Mouse (Mus musculus): ENCODE data around the gene Sgpl1. TPM values are rescaled to one million over a fixed set of nuclear protein-coding genes. Genes with fewer than 3 reads are reported as not detected.
A peak's percentile ranks its signal among the peaks of the same experiment; 100 is the strongest.

Gene Sgpl1
- polyA plus RNA-seq, 1 experiment from 2014 or later, result 46.9 TPM

GRCm38 (mm10) chr10:61150616-61151015 lies 3.1 kb upstream of the Sgpl1 start:
- H3K4me2 ChIP-seq, result no peak overlapping the region

GRCm38 (mm10) chr10:61149476-61149875 lies 2.0 kb upstream of the Sgpl1 start:
- no peak overlapping the region for H3K27ac ChIP-seq
- no peak for ATAC-seq (ENCODE audit: insufficient read depth, low FRiP score, low read depth)
- no peak overlapping the region for H3K9ac ChIP-seq
- peaks cover 11% of the 10 kb centered on the region; the same call in 1 of the 2 replicates for H3K4me1 ChIP-seq
- no peak overlapping the region for H3K4me3 ChIP-seq (replicated peaks)
- no peaks in the 10 kb centered on the region for H3K36me3 ChIP-seq
- H3K4me2 ChIP-seq, result no peak overlapping the region
- no peaks in the 10 kb centered on the region for H3K27me3 ChIP-seq (replicated peaks)
- no peaks in the 10 kb centered on the region for H3K9me3 ChIP-seq
- 61% methylated on average over 3 of the region's 3 CpGs for WGBS

More at GRCm38 (mm10) chr10:61150616-61151015, 3.1 kb upstream of the Sgpl1 start:
- no peaks in the 10 kb centered on the region for H3K9me3 ChIP-seq
- no peaks in the 10 kb centered on the region for H3K36me3 ChIP-seq
- 27% methylated on average over 6 of the region's 6 CpGs for WGBS
- no peaks in the 10 kb centered on the region for H3K27me3 ChIP-seq (replicated peaks)
- 0 out of 2 replicates have a peak overlapping the region, but pooled peaks have one; percentile 31 for H3K27ac ChIP-seq
- no peak for ATAC-seq (ENCODE audit: insufficient read depth, low FRiP score, low read depth)
- H3K4me1 ChIP-seq, result peaks cover 8% of the 10 kb centered on the region; the same call in 1 of the 2 replicates
- no peak overlapping the region for H3K9ac ChIP-seq
- H3K4me3 ChIP-seq (replicated peaks), result no peak overlapping the region

- H3K27ac ChIP-seq, result peak overlapping the region; percentile 97
- peak overlapping the region; percentile 92 for H3K4me3 ChIP-seq (replicated peaks)
- ATAC-seq (ENCODE audit: insufficient read depth, low FRiP score, low read depth), result no peak; the same call in 1 of the 2 replicates
- H3K4me1 ChIP-seq, result peaks cover 7% of the 10 kb centered on the region; the same call in 1 of the 2 replicates
- no peaks in the 10 kb centered on the region for H3K36me3 ChIP-seq
- peak overlapping the region; percentile 92 for H3K9ac ChIP-seq
- H3K27me3 ChIP-seq (replicated peaks), result no peaks in the 10 kb centered on the region
- no peaks in the 10 kb centered on the region for H3K9me3 ChIP-seq
- peak overlapping the region; percentile 98 for H3K4me2 ChIP-seq
- WGBS, result 0% methylated on average over 14 of the region's 14 CpGs
These were observed 721 bp downstream of the Sgpl1 start for GRCm38 (mm10) chr10:61146807-61147156.

- peak overlapping the region; percentile 92 for H3K9ac ChIP-seq
- peak overlapping the region; percentile 97 for H3K27ac ChIP-seq
- H3K9me3 ChIP-seq, result no peaks in the 10 kb centered on the region
- under 1% methylated on average over 45 of the region's 53 CpGs for WGBS
- H3K4me1 ChIP-seq, result peaks cover 7% of the 10 kb centered on the region; the same call in 1 of the 2 replicates
- ATAC-seq (ENCODE audit: insufficient read depth, low FRiP score, low read depth), result peak; percentile 47
- no peaks in the 10 kb centered on the region for H3K27me3 ChIP-seq (replicated peaks)
- peak overlapping the region; percentile 98 for H3K4me2 ChIP-seq
- no peaks in the 10 kb centered on the region for H3K36me3 ChIP-seq
- H3K4me3 ChIP-seq (replicated peaks), result peak overlapping the region; percentile 92
These were observed 1.2 kb downstream of the Sgpl1 start for GRCm38 (mm10) chr10:61146119-61146806.

GRCm38 (mm10) chr10:61145766-61146118 lies 1.8 kb downstream of the Sgpl1 start:
- peak overlapping the region; percentile 98 for H3K4me2 ChIP-seq
- peak overlapping the region; percentile 97 for H3K27ac ChIP-seq
- no peaks in the 10 kb centered on the region for H3K27me3 ChIP-seq (replicated peaks)
- 1% methylated on average over 3 of the region's 3 CpGs for WGBS
- H3K4me1 ChIP-seq, result peaks cover 7% of the 10 kb centered on the region; the same call in 1 of the 2 replicates
- H3K9me3 ChIP-seq, result no peaks in the 10 kb centered on the region
- no peak for ATAC-seq (ENCODE audit: insufficient read depth, low FRiP score, low read depth)
- H3K4me3 ChIP-seq (replicated peaks), result peak overlapping the region; percentile 92
- no peaks in the 10 kb centered on the region for H3K36me3 ChIP-seq
- peak overlapping the region; percentile 92 for H3K9ac ChIP-seq

- peaks cover 7% of the 10 kb centered on the region; the same call in 1 of the 2 replicates for H3K4me1 ChIP-seq
- WGBS, result 85% methylated on average over 2 of the region's 2 CpGs
- H3K4me2 ChIP-seq, result no peak overlapping the region
- no peaks in the 10 kb centered on the region for H3K27me3 ChIP-seq (replicated peaks)
- no peak for ATAC-seq (ENCODE audit: insufficient read depth, low FRiP score, low read depth)
- no peaks in the 10 kb centered on the region for H3K36me3 ChIP-seq
- H3K4me3 ChIP-seq (replicated peaks), result no peak overlapping the region
- no peak overlapping the region for H3K27ac ChIP-seq
- no peak overlapping the region for H3K9ac ChIP-seq
- no peaks in the 10 kb centered on the region for H3K9me3 ChIP-seq
These were observed 4.2 kb downstream of the Sgpl1 start for GRCm38 (mm10) chr10:61143343-61143742.

GRCm38 (mm10) chr10:61137567-61137966 lies 9.9 kb downstream of the Sgpl1 start:
- H3K27me3 ChIP-seq (replicated peaks), result no peaks in the 10 kb centered on the region
- H3K27ac ChIP-seq, result no peak overlapping the region
- WGBS, result 63% methylated on average over 1 of the region's 1 CpGs
- no peaks in the 10 kb centered on the region for H3K4me1 ChIP-seq
- H3K9me3 ChIP-seq, result no peaks in the 10 kb centered on the region
- H3K4me2 ChIP-seq, result no peak overlapping the region
- no peak for ATAC-seq (ENCODE audit: insufficient read depth, low FRiP score, low read depth)
- no peak overlapping the region for H3K9ac ChIP-seq
- H3K4me3 ChIP-seq (replicated peaks), result no peak overlapping the region
- H3K36me3 ChIP-seq, result no peaks in the 10 kb centered on the region

- H3K27me3 ChIP-seq (replicated peaks), result no peaks in the 10 kb centered on the region
- H3K4me2 ChIP-seq, result no peak overlapping the region
- no peaks in the 10 kb centered on the region for H3K4me1 ChIP-seq
- no peaks in the 10 kb centered on the region for H3K36me3 ChIP-seq
- no peak for ATAC-seq (ENCODE audit: insufficient read depth, low FRiP score, low read depth)
- H3K4me3 ChIP-seq (replicated peaks), result no peak overlapping the region
- H3K27ac ChIP-seq, result no peak overlapping the region
- WGBS, result 50% methylated on average over 3 of the region's 3 CpGs
- no peaks in the 10 kb centered on the region for H3K9me3 ChIP-seq
- no peak overlapping the region for H3K9ac ChIP-seq
These were observed 12.2 kb downstream of the Sgpl1 start for GRCm38 (mm10) chr10:61135226-61135839.

GRCm38 (mm10) chr10:61134041-61134440 lies 13.5 kb downstream of the Sgpl1 start:
- ATAC-seq (ENCODE audit: insufficient read depth, low FRiP score, low read depth), result no peak
- Histone ChIP-seq H3K4me3 (replicated peaks) (no peak overlapping the region), H3K27ac (no peak overlapping the region), H3K9ac (no peak overlapping the region), H3K27me3 (replicated peaks) (no peaks in the 10 kb centered on the region), H3K4me2 (no peak overlapping the region), H3K9me3 (no peaks in the 10 kb centered on the region), H3K4me1 (no peaks in the 10 kb centered on the region), H3K36me3 (no peaks in the 10 kb centered on the region)
- 79% methylated on average over 4 of the region's 4 CpGs for WGBS

- Histone ChIP-seq H3K9me3 (no peaks in the 10 kb centered on the region), H3K4me2 (no peak overlapping the region), H3K27me3 (replicated peaks) (no peaks in the 10 kb centered on the region), H3K4me1 (no peaks in the 10 kb centered on the region), H3K9ac (no peak overlapping the region), H3K36me3 (0 out of 2 replicates have a peak, but pooled peaks cover 3% of the 10 kb centered on the region), H3K27ac (no peak overlapping the region), H3K4me3 (replicated peaks) (no peak overlapping the region)
- 82% methylated on average over 3 of the region's 3 CpGs for WGBS
- no peak for ATAC-seq (ENCODE audit: insufficient read depth, low FRiP score, low read depth)
These were observed 16.5 kb downstream of the Sgpl1 start for GRCm38 (mm10) chr10:61130959-61131358.

GRCm38 (mm10) chr10:61128701-61129365 lies 18.7 kb downstream of the Sgpl1 start:
- Histone ChIP-seq H3K27me3 (replicated peaks) (no peaks in the 10 kb centered on the region), H3K4me1 (no peaks in the 10 kb centered on the region), H3K9ac (no peak overlapping the region), H3K9me3 (no peaks in the 10 kb centered on the region), H3K4me2 (no peak overlapping the region), H3K4me3 (replicated peaks) (no peak overlapping the region), H3K27ac (no peak overlapping the region), H3K36me3 (0 out of 2 replicates have a peak, but pooled peaks cover 3% of the 10 kb centered on the region)
- no peak for ATAC-seq (ENCODE audit: insufficient read depth, low FRiP score, low read depth)
- 83% methylated on average over 1 of the region's 1 CpGs for WGBS

GRCm38 (mm10) chr10:61124462-61124861 lies 23.0 kb downstream of the Sgpl1 start:
- no peak overlapping the region for H3K27ac ChIP-seq
- no peaks in the 10 kb centered on the region for H3K4me1 ChIP-seq
- 71% methylated on average over 2 of the region's 2 CpGs for WGBS
- no peaks in the 10 kb centered on the region for H3K27me3 ChIP-seq (replicated peaks)
- no peak overlapping the region for H3K4me2 ChIP-seq
- H3K4me3 ChIP-seq (replicated peaks), result no peak overlapping the region
- no peaks in the 10 kb centered on the region for H3K9me3 ChIP-seq
- 0 out of 2 replicates have a peak, but pooled peaks cover 7% of the 10 kb centered on the region for H3K36me3 ChIP-seq
- no peak for ATAC-seq (ENCODE audit: insufficient read depth, low FRiP score, low read depth)
- H3K9ac ChIP-seq, result no peak overlapping the region
